Mouse (Mus musculus) heart, embryonic 16.5 days (tissue): Measurements from ENCODE around the gene Pcyt1a. TPM values are rescaled to one million over a fixed set of nuclear protein-coding genes. Genes with fewer than 3 reads are reported as not detected.

Experiments
- ATAC-seq: fragments of 200-750 bp; cut with Nextera tagmentation; replicated peaks from 2 replicates; pipeline ENCODE4 v1.8.0; 2017; ENCODE audit warnings: moderate number of reproducible peaks; ENCODE audit not compliant: insufficient read depth, low FRiP score; ENCODE audit errors: extremely low read depth
- H3K27ac ChIP-seq: fragments of 300-500 bp; sonication (generic); 2 replicates; pipeline ENCODE4 v1.5.1; 2014; ENCODE audit warnings: mild to moderate bottlenecking, low read length, control low read depth, moderate library complexity
- H3K27me3 ChIP-seq: fragments of 300-500 bp; sonication (generic); 2 replicates; pipeline ENCODE4 v1.6.1; 2014; ENCODE audit warnings: low read length, mixed read lengths; ENCODE audit not compliant: control insufficient read depth, insufficient read depth
- H3K36me3 ChIP-seq: fragments of 300-500 bp; sonication (generic); 2 replicates; pipeline ENCODE4 v1.6.1; 2014; ENCODE audit not compliant: control insufficient read depth, insufficient read depth
- H3K4me1 ChIP-seq: fragments of 300-500 bp; sonication (generic); 2 replicates; pipeline ENCODE4 v1.6.1; 2014; ENCODE audit warnings: low read length, mixed read lengths; ENCODE audit not compliant: control insufficient read depth, insufficient read depth
- H3K4me2 ChIP-seq: fragments of 300-500 bp; sonication (generic); 2 replicates; pipeline ENCODE4 v1.6.1; 2014; ENCODE audit warnings: low read depth, mild to moderate bottlenecking, control low read depth, low read length
- H3K4me3 ChIP-seq: fragments of 300-500 bp; sonication (generic); 2 replicates; pipeline ENCODE4 v1.5.1; 2014; ENCODE audit warnings: mild to moderate bottlenecking, control low read depth, low read length
- H3K9ac ChIP-seq: fragments of 300-500 bp; sonication (generic); 2 replicates; pipeline ENCODE4 v1.6.1; 2014; ENCODE audit warnings: low read length, control low read depth
- H3K9me3 ChIP-seq: fragments of 300-500 bp; sonication (generic); replicated peaks from 2 replicates; pipeline ENCODE4 v1.6.1; 2016; ENCODE audit warnings: low read length; ENCODE audit not compliant: control insufficient read depth
- WGBS: fragments of 180-500 bp; shearing (Covaris S2); extraction: QIAGEN DNeasy Blood & Tissue Kit; methylation state at CpG from one replicate; pipeline ENCODE4 v1.1.7; 2014; 5-methylcytosine and 5-hydroxymethylcytosine counted together
- polyA plus RNA-seq: library from polyadenylated mRNA; unstranded; fragments of >200 nt; fragmentation: Nextera tagmentation; extraction: Ambion mirVana; gene quantifications from 2 replicates; pipeline ENCODE4 v1.2.1, GENCODE M21; 2015

The Pcyt1a gene
- polyA plus RNA-seq, 1 experiment from 2014 or later: 38.8 TPM

GRCm38 (mm10) chr16:32457589-32458386 is 27.1 kb downstream of the Pcyt1a start:
- 54% methylated on average over 10 of the region's 10 CpGs for WGBS
- Histone ChIP-seq H3K27me3 (no peaks in the 10 kb centered on the region), H3K9me3 (no peaks in the 10 kb centered on the region), H3K27ac (peak overlapping the region; percentile 20; the same call in 1 of the 2 replicates), H3K4me1 (peaks cover 7% of the 10 kb centered on the region; the same call in 1 of the 2 replicates), H3K4me2 (no peak overlapping the region), H3K9ac (no peak overlapping the region), H3K36me3 (peaks cover 11% of the 10 kb centered on the region), H3K4me3 (no peak overlapping the region)
- ATAC-seq: peak; percentile 80

GRCm38 (mm10) chr16:32460518-32460917 is 29.8 kb downstream of the Pcyt1a start:
- peaks cover 13% of the 10 kb centered on the region; the same call in 1 of the 2 replicates for H3K36me3 ChIP-seq

GRCm38 (mm10) chr16:32461713-32462112 is 31.0 kb downstream of the Pcyt1a start:
- Histone ChIP-seq H3K27ac (no peak overlapping the region), H3K4me1 (peaks cover 13% of the 10 kb centered on the region), H3K4me2 (no peak overlapping the region), H3K4me3 (no peak overlapping the region), H3K9ac (no peak overlapping the region), H3K27me3 (no peaks in the 10 kb centered on the region), H3K9me3 (no peaks in the 10 kb centered on the region), H3K36me3 (peaks cover 8% of the 10 kb centered on the region; the same call in 1 of the 2 replicates)
- 92% methylated on average over 5 of the region's 5 CpGs for WGBS
- no peak for ATAC-seq

More at GRCm38 (mm10) chr16:32460518-32460917, 29.8 kb downstream of the Pcyt1a start:
- H3K4me3 ChIP-seq: no peak overlapping the region
- H3K27me3 ChIP-seq: no peaks in the 10 kb centered on the region
- peaks cover 13% of the 10 kb centered on the region for H3K4me1 ChIP-seq
- H3K27ac ChIP-seq: no peak overlapping the region
- 54% methylated on average over 4 of the region's 4 CpGs for WGBS
- H3K9me3 ChIP-seq: no peaks in the 10 kb centered on the region
- H3K9ac ChIP-seq: no peak overlapping the region
- no peak for ATAC-seq
- H3K4me2 ChIP-seq: no peak overlapping the region

GRCm38 (mm10) chr16:32462950-32463349 is 32.2 kb downstream of the Pcyt1a start:
- Histone ChIP-seq H3K9ac (no peak overlapping the region), H3K36me3 (peaks cover 15% of the 10 kb centered on the region), H3K27ac (peak overlapping the region; percentile 77), H3K27me3 (no peaks in the 10 kb centered on the region), H3K9me3 (no peaks in the 10 kb centered on the region), H3K4me2 (peak overlapping the region; percentile 11; the same call in 1 of the 2 replicates), H3K4me3 (no peak overlapping the region), H3K4me1 (peaks cover 8% of the 10 kb centered on the region)
- ATAC-seq: no peak
- WGBS: 83% methylated on average over 16 of the region's 16 CpGs

GRCm38 (mm10) chr16:32463426-32463825 is 32.7 kb downstream of the Pcyt1a start:
- Histone ChIP-seq H3K27me3 (no peaks in the 10 kb centered on the region), H3K27ac (peak overlapping the region; percentile 77), H3K36me3 (peaks cover 15% of the 10 kb centered on the region), H3K4me1 (peaks cover 8% of the 10 kb centered on the region), H3K9me3 (no peaks in the 10 kb centered on the region), H3K9ac (no peak overlapping the region), H3K4me3 (no peak overlapping the region), H3K4me2 (peak overlapping the region; percentile 11; the same call in 1 of the 2 replicates)
- 41% methylated on average over 2 of the region's 2 CpGs for WGBS
- ATAC-seq: peak; percentile 73; the same call in 1 of the 2 replicates

- ATAC-seq: no peak
- 0% methylated on average over 1 of the region's 1 CpGs for WGBS
- Histone ChIP-seq H3K4me1 (peaks cover 8% of the 10 kb centered on the region), H3K36me3 (peaks cover 19% of the 10 kb centered on the region), H3K9me3 (no peaks in the 10 kb centered on the region), H3K27ac (no peak overlapping the region), H3K4me2 (no peak overlapping the region), H3K9ac (no peak overlapping the region), H3K27me3 (no peaks in the 10 kb centered on the region), H3K4me3 (no peak overlapping the region)
Observed at GRCm38 (mm10) chr16:32464908-32465307, 34.2 kb downstream of the Pcyt1a start.

GRCm38 (mm10) chr16:32468488-32468887 is 37.8 kb downstream of the Pcyt1a start:
- H3K4me3 ChIP-seq: no peak overlapping the region
- no peaks in the 10 kb centered on the region for H3K27me3 ChIP-seq
- H3K9me3 ChIP-seq: no peaks in the 10 kb centered on the region
- peaks cover 2% of the 10 kb centered on the region; the same call in 1 of the 2 replicates for H3K4me1 ChIP-seq
- H3K4me2 ChIP-seq: no peak overlapping the region
- no peak overlapping the region for H3K27ac ChIP-seq
- H3K36me3 ChIP-seq: peaks cover 29% of the 10 kb centered on the region
- 67% methylated on average over 3 of the region's 3 CpGs for WGBS
- no peak overlapping the region for H3K9ac ChIP-seq
- no peak for ATAC-seq

GRCm38 (mm10) chr16:32469404-32470105 is 38.8 kb downstream of the Pcyt1a start:
- no peak overlapping the region for H3K9ac ChIP-seq
- no peaks in the 10 kb centered on the region for H3K27me3 ChIP-seq
- H3K4me1 ChIP-seq: no peaks in the 10 kb centered on the region
- 69% methylated on average over 5 of the region's 5 CpGs for WGBS
- H3K27ac ChIP-seq: no peak overlapping the region
- H3K4me3 ChIP-seq: no peak overlapping the region
- no peaks in the 10 kb centered on the region for H3K9me3 ChIP-seq
- peaks cover 29% of the 10 kb centered on the region for H3K36me3 ChIP-seq
- ATAC-seq: no peak
- H3K4me2 ChIP-seq: no peak overlapping the region
